Comparison of ENCODE assay signal across 8 mouse cellular contexts in genomic region chr2:127722176-127722892, GRCm38 (mm10). TPM values are rescaled to one million over a fixed set of nuclear protein-coding genes. Genes with fewer than 3 reads are reported as not detected.
DNase-seq lines count a peak whose midpoint lies in the region; ATAC-seq and TF ChIP-seq lines count a peak whose summit lies in the region.

No protein-coding gene starts in this region.

- POLR2A ChIA-PET in Patski (lab: Charles Lee), result no interaction called here

- DNase-seq in Patski (ENCODE audit: low read depth, low spot score), result peak; percentile 86
- DNase-seq in c-Kit-positive CD71-negative TER-119-negative erythroid progenitor cells, embryonic 14.5 days (ENCODE audit: low read depth), result peak; percentile 40
- DNase-seq in frontal cortex, postnatal 10 days (ENCODE audit: low spot score in 2 of 2), result peak; percentile 41 to 51
- DNase-seq in layer of hippocampus, adult 9-10 months (ENCODE audit: low spot score), result peak; percentile 18
- DNase-seq in lung, adult 18-20 months, result peak; percentile 95 to 97
- peak; percentile 54 for DNase-seq in right cerebral cortex, postnatal 4 days

- no peak for TF ChIP-seq CTCF in Patski (IDR thresholded peaks at IDR 0.05)

- CTCF ChIA-PET in Patski (lab: Charles Lee), result no interaction called here

- in situ Hi-C loops in Patski (cut with MboI; ENCODE audit: low pct_unique_long_range_greater_than_20kb), result no loop called here

- no peaks in the 10 kb centered on the region for H3K27me3 ChIP-seq in Patski

- ATAC-seq in Patski, result peak; percentile 95
- peak; percentile 29 to 64; a peak in 3 of 4 replicates for ATAC-seq in hematopoietic stem cell, adult 5-6 weeks (replicated peaks in 1 of 2; ENCODE audit: insufficient read depth in 1 of 2, low FRiP score in 2 of 2, low TSS enrichment in 1 of 2, low read depth in 1 of 2, poor library complexity in 2 of 2, severe bottlenecking in 2 of 2)
- no peak for ATAC-seq in megakaryocyte-erythroid progenitor cell, adult 5-6 weeks (replicated peaks; ENCODE audit: low FRiP score, low TSS enrichment, poor library complexity, severe bottlenecking)

RNA-seq across cellular contexts. Expression of gene Mall, which starts 7.4 kb away (rescaled TPM):
- 0.05 TPM for polyA plus RNA-seq in Patski (2021)
- total RNA-seq in hematopoietic stem cell, adult 5-6 weeks (2017), result not detected in 2 replicates
- total RNA-seq in megakaryocyte-erythroid progenitor cell, adult 5-6 weeks (2014; fragmentation: Nextera tagmentation), result not detected in 2 replicates
- not detected in 2 replicates for total RNA-seq in megakaryocyte-erythroid progenitor cell, adult 5-6 weeks (2017)

Comparison
In these comparisons a context has a peak if more than half of its experiments do, and no peak if none do; other contexts are left out.
1. DNase-seq: peak in every context shown above with its lines; median percentile 96 in lung, adult 18-20 months; 86 in Patski; 54 in right cerebral cortex, postnatal 4 days; 46 in frontal cortex, postnatal 10 days; 40 in c-Kit-positive CD71-negative TER-119-negative erythroid progenitor cells, embryonic 14.5 days; 18 in layer of hippocampus, adult 9-10 months.